Mouse (Mus musculus) yolk sac, embryonic 10.5 days (tissue): ENCODE results near the gene Atcay.
"Not testable (repeated sequence)": the region's sequence is repeated elsewhere in the genome, so short reads cannot be mapped to it uniquely, and the experiment has no call there.

Source experiments
- DNase-seq: peaks from one replicate; pipeline ENCODE4 v3.0.0-alpha.2; 2017; ENCODE audit warnings: low spot score

Gene Atcay

GRCm38 (mm10) chr10:81179451-81180342 lies 50.9 kb downstream of the Atcay start:
- no peak for DNase-seq

GRCm38 (mm10) chr10:81178927-81179326 lies 51.7 kb downstream of the Atcay start:
- DNase-seq = no peak

- no peak for DNase-seq
Measured at GRCm38 (mm10) chr10:81177958-81178712, 52.5 kb downstream of the Atcay start.

- DNase-seq = no peak
Measured at GRCm38 (mm10) chr10:81177491-81177925, 53.1 kb downstream of the Atcay start.

GRCm38 (mm10) chr10:81176466-81177271 lies 54.0 kb downstream of the Atcay start, which contains the start of gene Eef2:
Gene Eef2 (plus strand): TSS chr10:81176631.
- DNase-seq = peak; percentile 97

- DNase-seq = no peak
Measured at GRCm38 (mm10) chr10:81175936-81176465, 54.6 kb downstream of the Atcay start.

- not testable (repeated sequence) for DNase-seq
Measured at GRCm38 (mm10) chr10:81175345-81175701, 55.3 kb downstream of the Atcay start.

- peak; percentile 85 for DNase-seq
Measured at GRCm38 (mm10) chr10:81174617-81175344, 55.9 kb downstream of the Atcay start.

- peak; percentile 71 for DNase-seq
Measured at GRCm38 (mm10) chr10:81173132-81173531, 57.5 kb downstream of the Atcay start.

GRCm38 (mm10) chr10:81169411-81169900 lies 61.2 kb downstream of the Atcay start:
- not testable (repeated sequence) for DNase-seq

GRCm38 (mm10) chr10:81168521-81169244 lies 62.0 kb downstream of the Atcay start:
- peak; percentile 87 for DNase-seq

- no peak for DNase-seq
Measured at GRCm38 (mm10) chr10:81168087-81168431, 62.6 kb downstream of the Atcay start.

GRCm38 (mm10) chr10:81167200-81168086 lies 63.2 kb downstream of the Atcay start, which contains the start of gene Pias4:
Gene Pias4 (minus strand): TSS chr10:81167923.
- peak; percentile 100 for DNase-seq

GRCm38 (mm10) chr10:81165118-81165517 lies 65.5 kb downstream of the Atcay start:
- no peak for DNase-seq

GRCm38 (mm10) chr10:81162318-81162652 lies 68.3 kb downstream of the Atcay start:
- no peak for DNase-seq

- DNase-seq = no peak
Measured at GRCm38 (mm10) chr10:81161602-81162317, 68.9 kb downstream of the Atcay start.

- DNase-seq = no peak
Measured at GRCm38 (mm10) chr10:81154736-81155135, 75.9 kb downstream of the Atcay start.
